Mouse (Mus musculus): ENCODE measurements around the gene Vmn2r25.
"Not testable (repeated sequence)": the region's sequence is repeated elsewhere in the genome, so short reads cannot be mapped to it uniquely, and the experiment has no call there.

The Vmn2r25 gene

DNA sequence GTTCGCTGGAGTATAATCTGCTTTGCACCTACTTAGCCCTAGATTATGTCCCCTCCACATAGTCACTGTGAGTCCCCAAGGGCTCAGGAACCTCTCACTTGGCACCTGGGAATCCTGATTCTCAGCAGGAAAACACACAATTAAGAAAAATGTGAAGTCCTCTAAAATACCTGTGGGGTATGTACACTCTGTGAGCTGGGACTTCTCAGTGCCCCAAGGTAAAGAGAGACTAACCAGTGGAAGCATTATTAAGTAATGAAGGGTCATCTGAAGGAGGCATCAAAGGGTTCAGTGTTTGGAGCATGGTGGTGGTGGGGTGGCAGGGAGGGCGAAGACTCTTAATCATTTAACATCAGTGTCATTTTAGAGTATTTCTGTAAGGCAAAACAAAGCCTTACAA is at the start of gene Vmn2r25:
Vmn2r25 (minus strand) TSS at position 101 of the 400 bp plus-strand sequence.
- DNase-seq, result not testable (repeated sequence)

DNA sequence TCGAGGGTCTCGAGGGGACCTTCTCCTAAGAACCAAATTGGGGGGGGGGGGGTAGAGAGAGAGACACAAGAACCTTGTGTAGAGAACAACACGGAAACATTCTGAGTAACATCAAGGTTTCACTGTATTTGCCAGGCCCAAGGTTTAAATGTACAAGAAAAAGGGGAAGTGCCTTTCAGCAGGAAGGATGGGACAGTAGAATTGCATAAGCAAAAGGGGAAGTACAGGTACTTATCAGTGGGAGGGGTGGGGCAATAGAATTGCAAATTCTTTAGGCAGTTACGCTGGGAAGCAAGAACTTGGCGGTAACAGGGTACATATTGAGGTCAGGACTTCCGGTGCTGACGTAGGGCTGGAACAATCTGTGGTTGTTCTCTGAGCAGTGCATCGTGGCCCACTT is 33.3 kb downstream of the Vmn2r25 start:
- no peak for DNase-seq

DNA sequence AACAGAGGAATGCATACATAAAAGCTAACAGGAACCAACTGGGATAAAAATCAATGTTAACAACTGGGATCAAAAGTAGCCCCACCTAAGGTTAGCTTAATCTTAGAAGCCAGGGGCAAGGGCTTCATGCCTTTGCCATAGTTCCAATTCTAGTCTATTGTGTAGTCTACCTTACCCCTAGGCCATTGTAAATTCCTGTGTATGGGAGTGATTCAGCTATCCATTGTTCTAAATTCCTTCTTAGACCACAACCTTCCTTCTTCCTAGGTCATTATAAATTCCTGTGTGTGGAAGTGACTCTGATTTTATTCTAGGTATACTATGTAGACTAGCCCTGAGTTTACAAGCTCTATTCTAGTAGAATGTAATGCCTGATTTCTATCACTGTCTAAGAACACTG is 43.0 kb downstream of the Vmn2r25 start:
- not testable (repeated sequence) for DNase-seq

DNA sequence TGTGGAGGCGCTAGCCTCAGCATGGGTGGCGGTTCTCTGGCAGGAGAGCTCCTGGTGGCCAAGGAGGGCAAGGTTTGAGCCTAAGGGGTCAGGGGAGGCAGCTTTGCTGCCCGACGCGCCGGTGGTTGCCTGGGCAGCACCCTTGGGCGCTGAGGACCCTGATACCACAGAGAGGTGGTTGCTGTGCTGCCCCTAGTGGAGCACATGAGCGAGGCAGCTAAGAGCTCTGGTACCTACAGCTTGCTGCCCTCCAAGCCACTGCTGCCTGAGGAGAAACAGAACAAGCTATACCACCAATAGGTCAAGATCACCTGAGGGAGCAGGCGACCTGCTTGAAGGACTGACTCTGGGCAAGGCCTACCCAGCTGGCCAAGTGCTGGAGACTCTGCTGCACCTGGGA is 59.5 kb downstream of the Vmn2r25 start:
- DNase-seq, result no peak

DNA sequence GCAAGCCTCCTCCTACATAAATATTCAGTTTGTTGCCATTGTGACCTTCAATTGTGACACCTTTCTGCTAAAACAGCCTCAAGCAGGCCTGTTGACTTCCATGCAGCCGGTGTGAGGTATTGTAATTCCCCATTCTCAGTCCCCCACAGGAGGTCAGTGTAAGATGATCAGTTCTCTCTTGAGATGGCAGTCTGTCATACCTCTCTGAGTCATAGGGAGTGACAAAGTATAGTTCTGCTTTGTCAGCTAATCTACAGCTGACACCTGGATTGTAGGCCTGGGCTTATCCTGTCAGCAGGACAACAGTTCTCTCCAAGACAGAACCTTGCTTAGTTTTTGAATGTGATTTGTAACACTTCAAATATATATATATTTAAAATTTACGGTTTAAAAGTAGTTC is 68.4 kb downstream of the Vmn2r25 start:
- no peak for DNase-seq

DNA sequence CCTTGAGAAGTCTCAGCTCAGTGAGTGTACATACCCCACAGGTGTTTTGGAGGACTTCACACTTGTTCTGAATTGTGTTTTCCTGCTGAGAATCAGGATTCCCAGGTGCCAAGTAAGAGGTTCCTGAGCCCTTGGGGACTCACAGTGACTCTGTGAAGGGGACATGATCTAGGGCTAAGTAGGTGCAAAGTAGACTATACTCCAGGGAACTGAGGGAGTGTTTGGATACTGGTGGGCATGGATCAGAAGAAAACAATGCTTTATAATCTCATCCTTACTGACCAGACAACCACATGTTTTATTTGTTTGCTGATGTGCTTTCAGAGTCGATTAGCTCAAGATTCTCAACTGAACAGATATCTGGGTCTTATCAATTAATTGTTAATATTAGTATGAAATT is 74.7 kb downstream of the Vmn2r25 start, which contains the start of gene Vmn2r24:
Vmn2r24 (plus strand) TSS at position 301 of the 400 bp plus-strand sequence.
- no peak for DNase-seq

Measured in thymus, postnatal 14 days (tissue).